Mouse (Mus musculus): ENCODE results near the gene 1700102P08Rik. TPM values are rescaled to one million over a fixed set of nuclear protein-coding genes. Genes with fewer than 3 reads are reported as not detected.
A peak's percentile ranks its signal among the peaks of the same experiment; 100 is the strongest.

The 1700102P08Rik gene
- polyA plus RNA-seq, 1 experiment from 2014 or later: 0.72 TPM

DNA sequence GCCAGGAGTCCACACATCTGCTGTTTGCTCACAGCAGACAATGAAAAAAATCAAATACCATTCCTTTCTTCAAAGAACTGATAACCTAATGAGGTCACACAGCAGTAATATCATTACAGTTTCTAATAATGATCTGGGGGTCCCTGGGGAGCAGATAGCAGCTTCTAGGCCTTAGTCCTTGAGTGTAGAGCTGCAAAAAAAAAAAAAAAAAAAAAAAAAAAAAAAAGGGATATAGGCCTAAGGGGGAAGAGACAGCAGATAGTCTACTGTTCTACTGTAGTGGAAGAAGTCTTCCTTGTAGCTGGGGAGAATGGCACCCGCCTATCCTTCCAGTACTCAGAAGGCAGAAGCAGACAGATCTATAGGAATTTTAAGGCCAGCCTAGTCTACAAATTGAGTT, 2.8 kb downstream of the 1700102P08Rik start:
- Histone ChIP-seq H3K4me3 (ENCODE audit: low read depth, low read length) (no peak overlapping the region), H3K27ac (ENCODE audit: low read length) (no peak overlapping the region), H3K4me1 (ENCODE audit: control insufficient read depth, insufficient read depth, low read length) (no peaks in the 10 kb centered on the region), H3K9me3 (ENCODE audit: control insufficient read depth, low read depth, low read length) (no peaks in the 10 kb centered on the region), H3K9ac (replicated peaks; ENCODE audit: low read depth, low read length) (no peak overlapping the region), H3K4me2 (replicated peaks; ENCODE audit: low read depth, low read length) (no peak overlapping the region), H3K36me3 (ENCODE audit: control insufficient read depth, insufficient read depth, low read length) (peaks cover 20% of the 10 kb centered on the region), H3K27me3 (ENCODE audit: control insufficient read depth, insufficient read depth, low read length) (no peaks in the 10 kb centered on the region)
- no peak for ATAC-seq (ENCODE audit: insufficient number of reproducible peaks, insufficient read depth, low FRiP score, low read depth)
- WGBS: 78% methylated on average over 1 of the region's 1 CpGs

DNA sequence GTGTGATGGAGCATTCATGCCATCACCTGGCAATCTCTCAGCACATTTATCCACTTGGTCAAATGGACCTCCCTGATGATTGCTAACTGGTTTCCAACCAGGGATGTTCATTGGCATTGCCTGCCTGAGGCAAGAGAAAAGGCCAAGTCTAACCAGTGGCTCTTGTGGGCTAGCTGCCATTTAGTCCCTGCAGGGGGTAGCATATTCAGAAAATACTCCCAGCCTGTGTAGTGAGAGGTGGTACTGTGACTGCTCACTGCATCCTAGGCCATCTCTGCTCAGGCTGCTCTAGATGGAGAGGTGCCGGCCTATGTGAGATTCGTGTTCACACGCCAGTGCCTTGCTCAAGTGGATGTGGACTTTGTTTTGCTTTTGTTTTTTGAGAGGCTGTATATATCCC, 5.7 kb downstream of the 1700102P08Rik start:
- no peak for ATAC-seq (ENCODE audit: insufficient number of reproducible peaks, insufficient read depth, low FRiP score, low read depth)
- no peaks in the 10 kb centered on the region; the same call in 1 of the 2 replicates for H3K36me3 ChIP-seq (ENCODE audit: control insufficient read depth, insufficient read depth, low read length)
- H3K9me3 ChIP-seq (ENCODE audit: control insufficient read depth, low read depth, low read length): no peaks in the 10 kb centered on the region
- no peaks in the 10 kb centered on the region for H3K4me1 ChIP-seq (ENCODE audit: control insufficient read depth, insufficient read depth, low read length)
- no peak overlapping the region for H3K9ac ChIP-seq (replicated peaks; ENCODE audit: low read depth, low read length)
- 85% methylated on average over 3 of the region's 3 CpGs for WGBS
- no peak overlapping the region for H3K27ac ChIP-seq (ENCODE audit: low read length)
- H3K4me3 ChIP-seq (ENCODE audit: low read depth, low read length): no peak overlapping the region
- no peaks in the 10 kb centered on the region for H3K27me3 ChIP-seq (ENCODE audit: control insufficient read depth, insufficient read depth, low read length)
- no peak overlapping the region for H3K4me2 ChIP-seq (replicated peaks; ENCODE audit: low read depth, low read length)

DNA sequence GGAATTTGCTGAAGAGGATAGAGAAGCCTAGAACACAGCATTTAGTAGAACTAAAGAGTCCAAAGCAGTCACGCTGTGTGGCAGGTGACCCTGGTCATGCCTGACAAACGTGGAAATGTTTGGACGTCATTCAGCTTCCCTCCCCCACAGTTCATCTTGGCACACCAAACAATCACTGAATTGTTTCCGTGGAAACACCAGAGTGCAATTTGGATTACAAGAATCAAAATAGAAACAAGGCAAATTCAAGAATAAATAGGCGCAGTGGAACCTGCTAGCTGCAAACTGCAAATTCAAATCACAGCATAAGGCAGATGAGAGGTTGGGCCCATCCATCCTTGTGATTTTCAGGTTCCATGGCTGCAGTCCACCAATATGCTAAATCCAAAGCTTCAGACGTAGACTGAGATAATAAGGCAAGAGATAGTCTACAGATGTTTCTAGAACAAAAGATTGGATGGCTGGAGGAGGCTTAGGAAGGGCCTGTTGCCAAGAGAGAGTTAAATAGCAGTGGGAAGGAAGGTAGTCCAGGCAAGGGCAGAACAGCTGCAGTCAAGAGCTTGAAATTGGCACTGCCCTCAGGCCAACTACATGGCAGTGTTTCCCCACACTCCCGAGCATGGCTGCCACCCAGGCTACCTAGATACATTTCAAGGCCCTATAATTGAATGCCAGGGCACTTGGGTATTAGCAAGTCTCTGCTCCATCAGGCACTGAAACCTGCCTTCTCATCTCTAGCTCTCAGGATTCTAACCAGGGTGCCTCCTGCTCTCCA, 8.8 kb downstream of the 1700102P08Rik start:
- 67% methylated on average over 7 of the region's 7 CpGs for WGBS
- H3K9ac ChIP-seq (replicated peaks; ENCODE audit: low read depth, low read length): no peak overlapping the region

GRCm38 (mm10) chr9:108403081-108403480, 10.5 kb downstream of the 1700102P08Rik start:
- H3K9ac ChIP-seq (replicated peaks; ENCODE audit: low read depth, low read length): no peak overlapping the region
- ATAC-seq (ENCODE audit: insufficient number of reproducible peaks, insufficient read depth, low FRiP score, low read depth): no peak
- H3K9me3 ChIP-seq (ENCODE audit: control insufficient read depth, low read depth, low read length): no peaks in the 10 kb centered on the region
- no peaks in the 10 kb centered on the region for H3K4me1 ChIP-seq (ENCODE audit: control insufficient read depth, insufficient read depth, low read length)
- 75% methylated on average over 4 of the region's 4 CpGs for WGBS
- H3K4me2 ChIP-seq (replicated peaks; ENCODE audit: low read depth, low read length): no peak overlapping the region
- no peak overlapping the region for H3K4me3 ChIP-seq (ENCODE audit: low read depth, low read length)
- no peaks in the 10 kb centered on the region for H3K27me3 ChIP-seq (ENCODE audit: control insufficient read depth, insufficient read depth, low read length)
- 0 out of 2 replicates have a peak overlapping the region, but pooled peaks have one; percentile 29 for H3K27ac ChIP-seq (ENCODE audit: low read length)
- no peaks in the 10 kb centered on the region for H3K36me3 ChIP-seq (ENCODE audit: control insufficient read depth, insufficient read depth, low read length)

More for the DNA sequence above, 8.8 kb downstream of the 1700102P08Rik start:
- H3K4me1 ChIP-seq (ENCODE audit: control insufficient read depth, insufficient read depth, low read length): no peaks in the 10 kb centered on the region
- no peaks in the 10 kb centered on the region for H3K9me3 ChIP-seq (ENCODE audit: control insufficient read depth, low read depth, low read length)
- no peak for ATAC-seq (ENCODE audit: insufficient number of reproducible peaks, insufficient read depth, low FRiP score, low read depth)
- no peaks in the 10 kb centered on the region for H3K27me3 ChIP-seq (ENCODE audit: control insufficient read depth, insufficient read depth, low read length)
- no peaks in the 10 kb centered on the region for H3K36me3 ChIP-seq (ENCODE audit: control insufficient read depth, insufficient read depth, low read length)
- peak overlapping the region; percentile 64; the same call in 1 of the 2 replicates for H3K27ac ChIP-seq (ENCODE audit: low read length)
- H3K4me2 ChIP-seq (replicated peaks; ENCODE audit: low read depth, low read length): no peak overlapping the region
- no peak overlapping the region for H3K4me3 ChIP-seq (ENCODE audit: low read depth, low read length)

GRCm38 (mm10) chr9:108404451-108404850, 11.8 kb downstream of the 1700102P08Rik start:
- Histone ChIP-seq H3K4me1 (ENCODE audit: control insufficient read depth, insufficient read depth, low read length) (no peaks in the 10 kb centered on the region), H3K9me3 (ENCODE audit: control insufficient read depth, low read depth, low read length) (no peaks in the 10 kb centered on the region), H3K36me3 (ENCODE audit: control insufficient read depth, insufficient read depth, low read length) (no peaks in the 10 kb centered on the region), H3K4me3 (ENCODE audit: low read depth, low read length) (no peak overlapping the region), H3K4me2 (replicated peaks; ENCODE audit: low read depth, low read length) (no peak overlapping the region), H3K27ac (ENCODE audit: low read length) (no peak overlapping the region), H3K9ac (replicated peaks; ENCODE audit: low read depth, low read length) (no peak overlapping the region), H3K27me3 (ENCODE audit: control insufficient read depth, insufficient read depth, low read length) (no peaks in the 10 kb centered on the region)
- WGBS: 72% methylated on average over 8 of the region's 8 CpGs
- no peak for ATAC-seq (ENCODE audit: insufficient number of reproducible peaks, insufficient read depth, low FRiP score, low read depth)

DNA sequence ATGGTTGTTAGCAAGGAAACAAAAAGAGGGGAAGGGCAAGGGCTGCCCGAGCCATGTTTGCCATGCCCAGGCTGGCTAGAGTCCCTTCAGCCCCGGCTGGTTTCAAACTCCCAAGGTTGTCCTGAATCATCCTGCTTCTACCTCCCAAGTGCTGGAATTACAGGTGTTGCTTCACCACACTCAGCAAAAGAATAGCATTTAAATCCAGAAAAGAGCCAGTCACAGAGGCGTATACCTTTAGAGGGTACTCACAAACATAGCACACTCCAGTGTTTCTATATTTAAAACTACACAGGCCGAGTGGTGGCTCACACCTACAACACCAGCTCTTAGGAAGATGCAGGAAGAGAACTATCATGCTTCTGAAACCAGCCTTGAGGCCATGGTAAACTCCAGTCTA, 16.9 kb downstream of the 1700102P08Rik start:
- no peaks in the 10 kb centered on the region for H3K27me3 ChIP-seq (ENCODE audit: control insufficient read depth, insufficient read depth, low read length)
- H3K9me3 ChIP-seq (ENCODE audit: control insufficient read depth, low read depth, low read length): no peaks in the 10 kb centered on the region
- H3K4me3 ChIP-seq (ENCODE audit: low read depth, low read length): no peak overlapping the region
- no peaks in the 10 kb centered on the region for H3K4me1 ChIP-seq (ENCODE audit: control insufficient read depth, insufficient read depth, low read length)
- no peak overlapping the region for H3K4me2 ChIP-seq (replicated peaks; ENCODE audit: low read depth, low read length)
- no peak for ATAC-seq (ENCODE audit: insufficient number of reproducible peaks, insufficient read depth, low FRiP score, low read depth)
- 87% methylated on average over 4 of the region's 4 CpGs for WGBS
- H3K27ac ChIP-seq (ENCODE audit: low read length): no peak overlapping the region
- no peak overlapping the region for H3K9ac ChIP-seq (replicated peaks; ENCODE audit: low read depth, low read length)
- no peaks in the 10 kb centered on the region for H3K36me3 ChIP-seq (ENCODE audit: control insufficient read depth, insufficient read depth, low read length)

GRCm38 (mm10) chr9:108411381-108411942, 18.9 kb downstream of the 1700102P08Rik start:
- ATAC-seq (ENCODE audit: insufficient number of reproducible peaks, insufficient read depth, low FRiP score, low read depth): no peak
- 79% methylated on average over 9 of the region's 9 CpGs for WGBS
- H3K4me3 ChIP-seq (ENCODE audit: low read depth, low read length): no peak overlapping the region
- no peak overlapping the region for H3K4me2 ChIP-seq (replicated peaks; ENCODE audit: low read depth, low read length)
- no peaks in the 10 kb centered on the region for H3K27me3 ChIP-seq (ENCODE audit: control insufficient read depth, insufficient read depth, low read length)
- no peaks in the 10 kb centered on the region for H3K9me3 ChIP-seq (ENCODE audit: control insufficient read depth, low read depth, low read length)
- H3K9ac ChIP-seq (replicated peaks; ENCODE audit: low read depth, low read length): no peak overlapping the region
- H3K36me3 ChIP-seq (ENCODE audit: control insufficient read depth, insufficient read depth, low read length): no peaks in the 10 kb centered on the region
- H3K27ac ChIP-seq (ENCODE audit: low read length): no peak overlapping the region
- no peaks in the 10 kb centered on the region for H3K4me1 ChIP-seq (ENCODE audit: control insufficient read depth, insufficient read depth, low read length)

GRCm38 (mm10) chr9:108412221-108412620, 19.6 kb downstream of the 1700102P08Rik start:
- Histone ChIP-seq H3K4me3 (ENCODE audit: low read depth, low read length) (no peak overlapping the region), H3K9ac (replicated peaks; ENCODE audit: low read depth, low read length) (no peak overlapping the region), H3K4me2 (replicated peaks; ENCODE audit: low read depth, low read length) (no peak overlapping the region), H3K27me3 (ENCODE audit: control insufficient read depth, insufficient read depth, low read length) (no peaks in the 10 kb centered on the region), H3K36me3 (ENCODE audit: control insufficient read depth, insufficient read depth, low read length) (no peaks in the 10 kb centered on the region), H3K4me1 (ENCODE audit: control insufficient read depth, insufficient read depth, low read length) (no peaks in the 10 kb centered on the region), H3K9me3 (ENCODE audit: control insufficient read depth, low read depth, low read length) (no peaks in the 10 kb centered on the region), H3K27ac (ENCODE audit: low read length) (no peak overlapping the region)
- 71% methylated on average over 1 of the region's 1 CpGs for WGBS
- no peak for ATAC-seq (ENCODE audit: insufficient number of reproducible peaks, insufficient read depth, low FRiP score, low read depth)

Measured in stomach, embryonic 14.5 days (tissue).